Mouse (Mus musculus) small intestine, adult 2 months (tissue): ENCODE data around the gene Trem1.

Experiments
- CTCF ChIP-seq: fragments of 200-500 bp; IDR thresholded peaks from 2 replicates; pipeline ENCODE4 v1.5.1; 2012; ENCODE audit warnings: low read depth, mild to moderate bottlenecking, control low read depth, inconsistent platforms, low read length, moderate library complexity, mixed read lengths; ENCODE audit not compliant: insufficient replicate concordance, insufficient read length; ENCODE audit errors: extremely low read depth
- POLR2A ChIP-seq: fragments of 200-500 bp; IDR thresholded peaks from 2 replicates; pipeline ENCODE4 v1.6.1; 2012; ENCODE audit warnings: low read depth, mild to moderate bottlenecking, control low read depth, inconsistent platforms, low read length, moderate library complexity

DNA sequence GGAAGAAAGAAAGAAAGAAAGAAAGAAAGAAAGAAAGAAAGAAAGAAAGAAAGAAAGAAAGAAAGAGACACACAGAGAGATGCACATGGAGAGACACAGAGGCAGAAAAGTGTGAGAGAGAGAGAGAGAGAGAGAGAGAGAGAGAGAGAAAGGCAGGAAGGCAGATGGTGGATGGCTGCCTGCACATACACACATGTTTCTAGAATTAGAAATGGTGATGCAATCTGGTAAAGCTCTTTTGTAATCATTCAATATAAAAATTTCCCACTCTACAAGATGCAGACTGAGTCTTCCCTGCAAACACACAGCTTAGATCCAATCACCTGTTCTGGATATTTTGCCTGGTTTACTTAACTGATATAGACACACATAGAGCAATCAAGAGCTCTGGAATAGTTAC, 16.5 kb downstream of the Trem1 start:
- TF ChIP-seq CTCF, result no peak
- TF ChIP-seq POLR2A, result no peak
